Mouse (Mus musculus): ENCODE measurements around the gene 4933407L21Rik.

- TF ChIP-seq GATA1 (IDR thresholded peaks at IDR 0.05; ENCODE audit: borderline replicate concordance, low read length) (no peak), FLI1 (IDR thresholded peaks at IDR 0.05; ENCODE audit: low read length) (no peak)
Observed at GRCm38 (mm10) chr1:85922865-85923211, 5.4 kb upstream of the 4933407L21Rik start.
